11 mouse cellular contexts compared by ENCODE assay signal in genomic region chr5:36736009-36736408, GRCm38 (mm10). TPM values are rescaled to one million over a fixed set of nuclear protein-coding genes. Genes with fewer than 3 reads are reported as not detected.
DNase-seq lines count a peak whose midpoint lies in the region; ATAC-seq and TF ChIP-seq lines count a peak whose summit lies in the region.
"Had no signal": no experiment of that assay in that cellular context is flagged by ENCODE, and none has a peak within 500 bp of the region (broad histone marks: within the 10 kb centered on the region; RNA-seq: fewer than 3 reads in every experiment).

No protein-coding gene starts in this region.

- no peak overlapping the region for H3K9ac ChIP-seq in lung, embryonic 14.5 days
- H3K9ac ChIP-seq in heart, embryonic 14.5 days (ENCODE audit: low read length) = no peak overlapping the region
- H3K9ac ChIP-seq in midbrain, embryonic 11.5 days (ENCODE audit: low read length) = no peak overlapping the region

- no peaks in the 10 kb centered on the region; the same call in 1 of the 2 replicates for H3K27me3 ChIP-seq in lung, embryonic 14.5 days (ENCODE audit: insufficient read depth, low read length)
- H3K27me3 ChIP-seq in heart, embryonic 14.5 days (ENCODE audit: control insufficient read depth, insufficient read depth, low read length) = no peaks in the 10 kb centered on the region
- no peaks in the 10 kb centered on the region for H3K27me3 ChIP-seq in midbrain, embryonic 11.5 days (ENCODE audit: control insufficient read depth, insufficient read depth, low read length)

- no peaks in the 10 kb centered on the region for H3K4me1 ChIP-seq in lung, embryonic 14.5 days (ENCODE audit: insufficient read depth)
- peaks cover 11 to 22% of the 10 kb centered on the region in 2 experiments for H3K4me1 ChIP-seq in heart, embryonic 14.5 days (ENCODE audit: control insufficient read depth in 2 of 2, insufficient read depth in 2 of 2, low read length in 2 of 2)
- no peaks in the 10 kb centered on the region for H3K4me1 ChIP-seq in midbrain, embryonic 11.5 days (ENCODE audit: control insufficient read depth, insufficient read depth, low read length)

- H3K27ac ChIP-seq in lung, embryonic 14.5 days (ENCODE audit: low read depth) = no peak overlapping the region
- H3K27ac ChIP-seq in heart, embryonic 14.5 days (replicated peaks in 1 of 2; ENCODE audit: control insufficient read depth in 1 of 2, insufficient read depth in 1 of 2, low read depth in 2 of 2, low read length in 2 of 2) = no peak overlapping the region
- H3K27ac ChIP-seq in midbrain, embryonic 11.5 days (ENCODE audit: low read depth, low read length) = no peak overlapping the region

- no peak for ATAC-seq in lung, embryonic 14.5 days (ENCODE audit: insufficient read depth)
- no peak for ATAC-seq in heart, embryonic 14.5 days (ENCODE audit: insufficient number of reproducible peaks, insufficient read depth, low FRiP score, low read depth)
- ATAC-seq in midbrain, embryonic 11.5 days (ENCODE audit: low FRiP score) = no peak
- ATAC-seq: hindbrain, embryonic 16.5 days had no signal

- no peaks in the 10 kb centered on the region for H3K36me3 ChIP-seq in lung, embryonic 14.5 days (ENCODE audit: insufficient read depth)
- no peaks in the 10 kb centered on the region for H3K36me3 ChIP-seq in heart, embryonic 14.5 days (ENCODE audit: control insufficient read depth, insufficient read depth, low read length)
- H3K36me3 ChIP-seq in midbrain, embryonic 11.5 days (ENCODE audit: control insufficient read depth, insufficient read depth, low read length) = no peaks in the 10 kb centered on the region

- TF ChIP-seq CTCF in lung, embryonic 14.5 days (IDR thresholded peaks at IDR 0.05; ENCODE audit: low read depth) = no peak

- peak overlapping the region; percentile 23; the same call in 1 of the 2 replicates for H3K4me2 ChIP-seq in lung, embryonic 14.5 days
- H3K4me2 ChIP-seq in heart, embryonic 14.5 days (ENCODE audit: low read length) = peak overlapping the region; percentile 1; the same call in 1 of the 2 replicates
- H3K4me2 ChIP-seq in midbrain, embryonic 11.5 days = no peak overlapping the region

- no peaks in the 10 kb centered on the region for H3K9me3 ChIP-seq in lung, embryonic 14.5 days (ENCODE audit: low read depth, low read length)
- no peaks in the 10 kb centered on the region for H3K9me3 ChIP-seq in heart, embryonic 14.5 days (ENCODE audit: control insufficient read depth, low read length)
- no peaks in the 10 kb centered on the region for H3K9me3 ChIP-seq in midbrain, embryonic 11.5 days (ENCODE audit: control insufficient read depth, low read length)

- H3K4me3 ChIP-seq in lung, embryonic 14.5 days (ENCODE audit: low read depth, low read length) = no peak overlapping the region
- H3K4me3 ChIP-seq in heart, embryonic 14.5 days (ENCODE audit: control insufficient read depth in 1 of 2, insufficient read depth in 1 of 2, low read depth in 1 of 2, low read length in 2 of 2) = no peak overlapping the region
- no peak overlapping the region for H3K4me3 ChIP-seq in midbrain, embryonic 11.5 days (ENCODE audit: low read depth, low read length)

- DNase-seq in cerebellum, adult 11-12 months = peak; percentile 37
- no peak for DNase-seq in cerebellum, postnatal 4 days (ENCODE audit: low spot score in 2 of 2)
- DNase-seq in lung, embryonic 14.5 days = no peak
- no peak for DNase-seq in lung, postnatal 36 days
- peak; percentile 57 to 70 for DNase-seq in spleen, postnatal 14 days (ENCODE audit: low spot score in 2 of 2)
- no peak for DNase-seq in midbrain, embryonic 11.5 days (ENCODE audit: low spot score, missing footprints)
- DNase-seq in embryo, embryonic 10.5 days (ENCODE audit: low spot score) = no peak
- DNase-seq: B cell, adult 2 months; embryo, embryonic 11 days had no signal

- WGBS in lung, embryonic 14.5 days = 66% methylated on average over 8 of the region's 8 CpGs
- 56% methylated on average over 8 of the region's 8 CpGs for WGBS in heart, embryonic 14.5 days
- WGBS in midbrain, embryonic 11.5 days = 83% methylated on average over 8 of the region's 8 CpGs

RNA-seq across cellular contexts. Expression of gene Bloc1s4, which starts 12.4 kb away (rescaled TPM):
- polyA plus RNA-seq in lung, embryonic 14.5 days (2014; fragmentation: Nextera tagmentation; extraction: Ambion mirVana) = 23.2 and 23.9 TPM in 2 replicates
- 19.9 and 22.7 TPM in 2 replicates for polyA plus RNA-seq in heart, embryonic 14.5 days (2014; fragmentation: Nextera tagmentation; extraction: Ambion mirVana)
- polyA plus RNA-seq in midbrain, embryonic 11.5 days (2014; fragmentation: Nextera tagmentation; extraction: Ambion mirVana) = 20.8 and 23.3 TPM in 2 replicates

RNA-seq across cellular contexts. Expression of gene D5Ertd579e, which starts 40.2 kb away (rescaled TPM):
- polyA plus RNA-seq in lung, embryonic 14.5 days (2014; fragmentation: Nextera tagmentation; extraction: Ambion mirVana) = 23.7 and 25.5 TPM in 2 replicates
- polyA plus RNA-seq in heart, embryonic 14.5 days (2014; fragmentation: Nextera tagmentation; extraction: Ambion mirVana) = 33.2 and 38.2 TPM in 2 replicates
- polyA plus RNA-seq in midbrain, embryonic 11.5 days (2014; fragmentation: Nextera tagmentation; extraction: Ambion mirVana) = 32.9 and 35.6 TPM in 2 replicates

Comparison
In these comparisons a context has a peak if more than half of its experiments do, and no peak if none do; other contexts are left out.
1. DNase-seq: peak in cerebellum, adult 11-12 months (single experiment) and spleen, postnatal 14 days (2 of 2); none in cerebellum, postnatal 4 days (0 of 2), lung, embryonic 14.5 days (single experiment), lung, postnatal 36 days (single experiment), midbrain, embryonic 11.5 days (single experiment) and embryo, embryonic 10.5 days (single experiment).